Mouse (Mus musculus) heart, adult 2 months (tissue): Measurements from ENCODE around the gene Mgea5. TPM values are rescaled to one million over a fixed set of nuclear protein-coding genes. Genes with fewer than 3 reads are reported as not detected.

ENCODE experiments used
- DNase-seq, 2 experiments: peaks; one replicate each; pipeline ENCODE4 v3.0.0; 2021
- H3K27ac ChIP-seq: fragments of 200-600 bp; 2 replicates; pipeline ENCODE4 v1.8.1; 2022
- H3K27me3 ChIP-seq: fragments of 200-500 bp; 2 replicates; pipeline ENCODE4 v1.6.1; 2012; ENCODE audit warnings: mild to moderate bottlenecking, low read length, inconsistent platforms, mixed read lengths; ENCODE audit not compliant: control insufficient read depth, insufficient read depth
- H3K36me3 ChIP-seq: fragments of 200-500 bp; 2 replicates; pipeline ENCODE4 v1.6.1; 2012; ENCODE audit warnings: low read length, inconsistent platforms; ENCODE audit not compliant: control insufficient read depth, insufficient read depth
- H3K4me1 ChIP-seq: fragments of 200-500 bp; 2 replicates; pipeline ENCODE4 v1.6.1; 2011; ENCODE audit warnings: low read length; ENCODE audit not compliant: control insufficient read depth, insufficient read depth
- H3K4me3 ChIP-seq: fragments of 200-600 bp; 2 replicates; pipeline ENCODE4 v1.8.1; 2022
- H3K79me2 ChIP-seq: fragments of 200-500 bp; replicated peaks from 2 replicates; pipeline ENCODE4 v1.6.1; 2012; ENCODE audit warnings: mild to moderate bottlenecking, inconsistent platforms, low read length, moderate library complexity, mixed read lengths; ENCODE audit not compliant: control insufficient read depth, insufficient read depth
- H3K9ac ChIP-seq: fragments of 200-500 bp; 2 replicates; pipeline ENCODE4 v1.6.1; 2012; ENCODE audit warnings: low read depth, mild to moderate bottlenecking, control low read depth, inconsistent platforms, low read length, mixed read lengths
- CTCF ChIP-seq: fragments of 200-600 bp; IDR thresholded peaks from 2 replicates; pipeline ENCODE4 v1.8.1; 2022; ENCODE audit warnings: antibody characterized with exemption, mild to moderate bottlenecking, moderate library complexity
- EP300 ChIP-seq: fragments of 200-500 bp; IDR thresholded peaks from 2 replicates; pipeline ENCODE4 v1.6.1; 2011; ENCODE audit warnings: low read depth, low read length, control low read depth; ENCODE audit not compliant: insufficient read depth
- POLR2A ChIP-seq: fragments of 200-500 bp; IDR thresholded peaks from 2 replicates; pipeline ENCODE4 v1.6.1; 2011; ENCODE audit warnings: mild to moderate bottlenecking, low read depth, low read length, control low read depth; ENCODE audit not compliant: insufficient read depth
- WGBS: fragments of 180-500 bp; shearing (Covaris S2); methylation state at CpG from one replicate; pipeline ENCODE4 v1.1.7; 2018; 5-methylcytosine and 5-hydroxymethylcytosine counted together
- intact Hi-C: fragments of 180-260 bp; cut with DNase I; formaldehyde crosslinking; loops from one replicate; pipeline ENCODE4 v1.15.1; 2025
- polyA plus RNA-seq: library from polyadenylated mRNA; depleted of rRNA; stranded (reverse); fragments of >200 nt; gene quantifications from 2 replicates; pipeline ENCODE4 v1.2.3, GENCODE M21; 2012
- total RNA-seq, 2 experiments: library from RNA; stranded (reverse); gene quantifications; 2 replicates each; pipeline ENCODE4 v1.2.3; 2021

Gene Mgea5
- total and polyA plus RNA-seq, 3 experiments = 22.4 to 81.9 (median 70.8) TPM

- TF ChIP-seq POLR2A (no peak), CTCF (no peak), EP300 (no peak)
- Histone ChIP-seq H3K27me3 (no peaks in the 10 kb centered on the region), H3K27ac (no peak overlapping the region), H3K4me1 (no peaks in the 10 kb centered on the region), H3K9ac (no peak overlapping the region), H3K4me3 (no peak overlapping the region), H3K36me3 (no peaks in the 10 kb centered on the region), H3K79me2 (no peaks in the 10 kb centered on the region; the same call in 1 of the 2 replicates)
- 31% methylated on average over 4 of the region's 4 CpGs for WGBS
- intact Hi-C loops = no loop called here
- DNase-seq = no peak
Measured at GRCm38 (mm10) chr19:45803408-45803807, 19.8 kb upstream of the Mgea5 start.

GRCm38 (mm10) chr19:45802702-45803101 is 19.1 kb upstream of the Mgea5 start:
- Histone ChIP-seq H3K4me1 (no peaks in the 10 kb centered on the region), H3K27me3 (no peaks in the 10 kb centered on the region), H3K27ac (no peak overlapping the region), H3K9ac (no peak overlapping the region), H3K79me2 (no peaks in the 10 kb centered on the region; the same call in 1 of the 2 replicates), H3K4me3 (no peak overlapping the region), H3K36me3 (no peaks in the 10 kb centered on the region)
- 48% methylated on average over 4 of the region's 4 CpGs for WGBS
- intact Hi-C loops = no loop called here
- no peak for DNase-seq
- TF ChIP-seq CTCF = no peak
- no peak for TF ChIP-seq EP300

DNA sequence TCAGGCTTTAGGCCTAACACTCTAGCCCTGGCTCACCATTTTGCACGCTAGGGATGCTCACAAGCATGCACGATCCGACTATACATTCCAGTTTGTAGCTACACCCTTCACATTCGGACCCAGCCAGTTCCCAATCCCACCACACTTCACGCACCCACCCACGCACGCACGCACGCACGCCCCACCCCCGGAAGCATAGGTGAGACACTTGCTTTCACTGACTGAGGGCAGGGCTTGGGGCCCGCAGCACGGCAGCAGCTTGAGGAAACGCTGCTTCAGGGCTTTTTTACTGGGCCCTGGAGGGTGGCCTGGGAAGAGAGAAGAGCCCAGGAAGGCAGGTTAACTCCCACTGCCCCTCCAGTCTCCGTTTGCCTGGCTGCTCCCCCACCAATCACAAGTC is 13.2 kb upstream of the Mgea5 start:
- Histone ChIP-seq H3K36me3 (no peaks in the 10 kb centered on the region), H3K9ac (no peak overlapping the region), H3K79me2 (no peaks in the 10 kb centered on the region), H3K4me1 (no peaks in the 10 kb centered on the region), H3K27me3 (no peaks in the 10 kb centered on the region), H3K27ac (no peak overlapping the region), H3K4me3 (no peak overlapping the region)
- TF ChIP-seq CTCF (no peak), EP300 (no peak), POLR2A (no peak)
- intact Hi-C loops = no loop called here
- no peak for DNase-seq
- 73% methylated on average over 15 of the region's 15 CpGs for WGBS

GRCm38 (mm10) chr19:45796061-45796556 is 12.5 kb upstream of the Mgea5 start:
- TF ChIP-seq CTCF = no peak
- no peak for TF ChIP-seq POLR2A
- no peak for TF ChIP-seq EP300
- H3K79me2 ChIP-seq = no peaks in the 10 kb centered on the region
- DNase-seq = no peak
- no peaks in the 10 kb centered on the region for H3K4me1 ChIP-seq
- H3K27ac ChIP-seq = no peak overlapping the region
- H3K36me3 ChIP-seq = no peaks in the 10 kb centered on the region
- H3K4me3 ChIP-seq = no peak overlapping the region
- intact Hi-C loops = no loop called here
- WGBS = 32% methylated on average over 15 of the region's 15 CpGs
- H3K9ac ChIP-seq = no peak overlapping the region
- no peaks in the 10 kb centered on the region for H3K27me3 ChIP-seq

DNA sequence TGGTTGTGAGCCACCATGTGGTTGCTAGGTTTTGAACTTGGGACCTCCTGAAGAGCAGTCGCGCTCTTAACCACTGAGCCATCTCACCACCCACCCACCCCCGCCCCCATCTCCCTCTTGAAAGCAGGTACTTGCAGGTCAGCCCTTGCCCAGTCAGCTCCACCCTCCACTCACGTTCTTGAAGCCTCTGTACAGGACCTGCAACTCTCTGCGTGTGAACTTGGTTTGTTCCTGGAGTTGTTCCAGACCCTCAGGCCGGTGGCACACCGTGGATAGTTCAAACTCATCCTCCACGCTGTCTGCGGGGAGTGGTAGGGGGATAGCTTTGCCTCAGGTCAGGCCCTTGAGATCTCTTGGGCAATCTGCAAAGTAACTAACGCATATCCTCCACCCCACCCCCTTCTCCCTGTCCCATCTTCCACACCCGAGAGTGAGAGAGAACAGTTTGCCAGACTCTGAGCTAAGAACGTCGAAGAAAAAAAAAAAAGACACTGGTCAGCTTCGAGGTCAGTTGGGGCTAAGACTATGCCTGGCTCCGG is 11.8 kb upstream of the Mgea5 start:
- WGBS = 37% methylated on average over 15 of the region's 15 CpGs
- Histone ChIP-seq H3K4me1 (no peaks in the 10 kb centered on the region), H3K9ac (no peak overlapping the region), H3K79me2 (no peaks in the 10 kb centered on the region), H3K27ac (no peak overlapping the region), H3K36me3 (no peaks in the 10 kb centered on the region), H3K4me3 (no peak overlapping the region), H3K27me3 (no peaks in the 10 kb centered on the region)
- no peak for DNase-seq
- TF ChIP-seq POLR2A (no peak), EP300 (no peak), CTCF (no peak)
- intact Hi-C loops = no loop called here

- intact Hi-C loops = no loop called here
Measured at GRCm38 (mm10) chr19:45794718-45795117, 11.1 kb upstream of the Mgea5 start.

More at GRCm38 (mm10) chr19:45794718-45795117, 11.1 kb upstream of the Mgea5 start:
- Histone ChIP-seq H3K4me1 (no peaks in the 10 kb centered on the region), H3K36me3 (no peaks in the 10 kb centered on the region), H3K4me3 (no peak overlapping the region), H3K9ac (no peak overlapping the region), H3K27ac (no peak overlapping the region), H3K79me2 (no peaks in the 10 kb centered on the region), H3K27me3 (no peaks in the 10 kb centered on the region)
- no peak for TF ChIP-seq POLR2A
- TF ChIP-seq CTCF = no peak
- TF ChIP-seq EP300 = no peak
- 60% methylated on average over 6 of the region's 6 CpGs for WGBS
- DNase-seq = no peak
